Mouse (Mus musculus) hindbrain, embryonic 14.5 days (tissue): ENCODE data around the gene Tnfrsf18. TPM values are rescaled to one million over a fixed set of nuclear protein-coding genes. Genes with fewer than 3 reads are reported as not detected.
A peak's percentile ranks its signal among the peaks of the same experiment; 100 is the strongest.

Experiments used
- ATAC-seq: fragments of 200-750 bp; cut with Nextera tagmentation; 2 replicates; pipeline ENCODE4 v1.8.0; 2017; ENCODE audit warnings: moderate number of reproducible peaks, mild to moderate bottlenecking, moderate TSS enrichment, moderate library complexity; ENCODE audit not compliant: low FRiP score
- DNase-seq: peaks from one replicate; pipeline ENCODE4 v3.0.0-alpha.2; 2015; ENCODE audit warnings: low spot score
- H3K27ac ChIP-seq: fragments of 300-500 bp; sonication (generic); 2 replicates; pipeline ENCODE4 v1.5.1; 2014; ENCODE audit warnings: mild to moderate bottlenecking, moderate library complexity
- H3K27me3 ChIP-seq: fragments of 300-500 bp; sonication (generic); 2 replicates; pipeline ENCODE4 v1.6.1; 2014; ENCODE audit warnings: mild to moderate bottlenecking, low read length, mixed read lengths; ENCODE audit not compliant: control insufficient read depth, insufficient read depth
- H3K36me3 ChIP-seq: fragments of 300-500 bp; sonication (generic); replicated peaks from 2 replicates; pipeline ENCODE4 v1.6.1; 2014; ENCODE audit not compliant: control insufficient read depth, insufficient read depth
- H3K4me1 ChIP-seq: fragments of 300-500 bp; sonication (generic); replicated peaks from 2 replicates; pipeline ENCODE4 v1.6.1; 2014; ENCODE audit warnings: antibody characterized with exemption, low read length, mixed read lengths; ENCODE audit not compliant: control insufficient read depth, insufficient read depth
- H3K4me2 ChIP-seq: fragments of 300-500 bp; sonication (generic); replicated peaks from 2 replicates; pipeline ENCODE4 v1.6.1; 2014; ENCODE audit warnings: mild to moderate bottlenecking, moderate library complexity
- H3K4me3 ChIP-seq: fragments of 300-500 bp; sonication (generic); replicated peaks from 2 replicates; pipeline ENCODE4 v1.5.1; 2014; ENCODE audit warnings: mild to moderate bottlenecking, low read length
- H3K9ac ChIP-seq: fragments of 300-500 bp; sonication (generic); 2 replicates; pipeline ENCODE4 v1.6.1; 2014
- H3K9me3 ChIP-seq: fragments of 300-500 bp; sonication (generic); 2 replicates; pipeline ENCODE4 v1.6.1; 2016; ENCODE audit warnings: low read length; ENCODE audit not compliant: control insufficient read depth
- WGBS: fragments of 180-500 bp; shearing (Covaris S2); extraction: QIAGEN DNeasy Blood & Tissue Kit; methylation state at CpG from one replicate; pipeline ENCODE4 v1.1.7; 2014; 5-methylcytosine and 5-hydroxymethylcytosine counted together
- polyA plus RNA-seq: library from polyadenylated mRNA; unstranded; fragments of >200 nt; fragmentation: Nextera tagmentation; extraction: Ambion mirVana; gene quantifications from 2 replicates; pipeline ENCODE4 v1.2.1, GENCODE M21; 2014

The Tnfrsf18 gene
- polyA plus RNA-seq, 1 experiment from 2014 or later, result 1.9 TPM

DNA sequence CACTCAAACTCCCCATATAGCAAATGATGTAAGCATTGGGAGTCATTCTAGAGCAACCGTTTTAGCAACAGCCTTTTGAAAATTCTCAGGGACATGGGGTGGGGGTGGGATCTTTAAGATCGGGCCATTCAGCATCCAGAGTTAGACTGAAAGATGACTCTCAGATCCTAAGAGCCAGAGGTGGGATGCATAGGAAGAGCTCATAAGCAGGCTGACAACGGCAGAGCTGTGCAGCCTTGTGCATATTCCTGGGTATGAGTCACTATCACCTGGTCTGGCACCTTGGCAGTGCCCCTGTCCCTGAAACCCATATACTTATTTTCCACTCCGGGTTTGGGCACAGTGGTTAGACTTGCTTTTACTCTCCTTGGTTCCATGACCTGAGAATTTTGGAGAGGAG is 27.1 kb downstream of the Tnfrsf18 start:
- ATAC-seq, result no peak

DNA sequence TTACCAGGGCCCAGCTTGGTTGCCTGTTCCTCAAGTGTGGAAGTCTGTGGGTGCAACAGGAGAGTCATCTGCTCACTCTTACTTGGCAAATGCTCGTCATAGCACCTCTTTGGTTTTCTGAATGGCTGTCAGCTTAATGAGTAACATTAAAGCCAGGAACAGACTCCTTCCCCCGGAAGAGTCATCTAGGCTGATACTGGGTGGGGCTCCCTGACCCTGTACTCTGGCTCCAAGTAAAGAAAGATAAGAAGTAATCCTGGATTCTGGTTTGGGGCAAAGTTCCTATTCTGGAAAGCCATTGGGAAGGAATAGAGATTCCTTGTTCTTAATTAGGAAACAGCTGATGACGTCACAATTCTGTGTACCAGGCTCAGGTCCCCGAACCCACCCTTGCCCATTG is 28.2 kb downstream of the Tnfrsf18 start:
- H3K9me3 ChIP-seq, result no peaks in the 10 kb centered on the region
- no peak overlapping the region for H3K4me3 ChIP-seq
- DNase-seq, result no peak
- H3K4me2 ChIP-seq, result no peak overlapping the region
- no peaks in the 10 kb centered on the region for H3K27me3 ChIP-seq
- no peaks in the 10 kb centered on the region for H3K36me3 ChIP-seq
- WGBS, result 90% methylated on average over 4 of the region's 4 CpGs
- ATAC-seq, result no peak
- H3K9ac ChIP-seq, result no peak overlapping the region
- H3K27ac ChIP-seq, result no peak overlapping the region
- H3K4me1 ChIP-seq, result no peaks in the 10 kb centered on the region

More for the DNA sequence above, 27.1 kb downstream of the Tnfrsf18 start:
- H3K4me3 ChIP-seq, result no peak overlapping the region
- no peak overlapping the region for H3K27ac ChIP-seq
- H3K27me3 ChIP-seq, result no peaks in the 10 kb centered on the region
- WGBS, result 87% methylated on average over 4 of the region's 4 CpGs
- no peaks in the 10 kb centered on the region for H3K36me3 ChIP-seq
- no peaks in the 10 kb centered on the region for H3K9me3 ChIP-seq
- no peak overlapping the region for H3K4me2 ChIP-seq
- no peak for DNase-seq
- no peaks in the 10 kb centered on the region for H3K4me1 ChIP-seq
- no peak overlapping the region for H3K9ac ChIP-seq

DNA sequence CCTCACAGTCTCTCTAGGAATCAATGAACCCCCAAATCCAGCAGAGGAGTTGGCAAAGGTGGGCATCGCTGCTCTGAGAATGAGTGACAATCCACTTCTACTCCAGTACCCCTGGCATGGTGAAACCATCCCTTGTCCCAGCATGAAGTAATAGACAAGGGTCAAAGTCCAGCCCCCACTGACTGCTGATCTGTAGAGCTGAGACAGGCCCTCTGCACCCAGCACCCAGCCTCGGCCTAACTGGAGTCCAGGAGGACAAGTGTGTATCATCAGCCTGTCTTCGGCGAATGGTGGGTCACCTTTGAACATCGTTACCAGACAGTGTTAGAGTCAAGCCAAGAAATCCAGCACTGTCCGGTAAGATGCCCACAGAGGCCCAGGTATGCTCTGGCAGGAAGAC is 28.6 kb downstream of the Tnfrsf18 start:
- no peak for DNase-seq
- H3K9me3 ChIP-seq, result no peaks in the 10 kb centered on the region
- H3K4me2 ChIP-seq, result no peak overlapping the region
- 94% methylated on average over 6 of the region's 6 CpGs for WGBS
- H3K27ac ChIP-seq, result no peak overlapping the region
- no peaks in the 10 kb centered on the region for H3K4me1 ChIP-seq
- no peak for ATAC-seq
- H3K9ac ChIP-seq, result no peak overlapping the region
- H3K27me3 ChIP-seq, result no peaks in the 10 kb centered on the region
- H3K36me3 ChIP-seq, result no peaks in the 10 kb centered on the region
- H3K4me3 ChIP-seq, result no peak overlapping the region

DNA sequence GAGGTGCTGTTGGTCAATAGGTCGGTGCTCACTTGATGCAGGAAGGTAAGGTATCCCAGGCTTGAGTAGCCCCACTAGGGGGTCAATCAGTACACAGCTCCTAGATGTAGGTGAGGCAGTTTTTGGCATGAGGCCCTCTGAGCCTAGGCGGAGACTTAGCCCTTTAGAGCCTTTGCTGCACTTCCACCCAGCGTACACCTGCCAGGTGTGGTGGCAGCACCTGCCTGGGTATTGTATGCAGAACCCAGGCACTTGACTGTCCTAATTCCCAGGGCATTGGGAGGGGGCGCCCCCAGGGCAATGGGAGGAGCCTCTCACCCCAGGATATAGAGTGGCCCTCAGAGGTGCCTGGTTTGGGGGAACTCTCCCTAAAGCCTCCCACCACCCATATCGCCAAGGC is 29.2 kb downstream of the Tnfrsf18 start:
- Histone ChIP-seq H3K27me3 (no peaks in the 10 kb centered on the region), H3K4me1 (no peaks in the 10 kb centered on the region), H3K4me2 (no peak overlapping the region), H3K9ac (no peak overlapping the region), H3K36me3 (no peaks in the 10 kb centered on the region), H3K4me3 (no peak overlapping the region), H3K27ac (no peak overlapping the region), H3K9me3 (no peaks in the 10 kb centered on the region)
- ATAC-seq (no peak), DNase-seq (no peak)
- WGBS, result 95% methylated on average over 5 of the region's 5 CpGs

DNA sequence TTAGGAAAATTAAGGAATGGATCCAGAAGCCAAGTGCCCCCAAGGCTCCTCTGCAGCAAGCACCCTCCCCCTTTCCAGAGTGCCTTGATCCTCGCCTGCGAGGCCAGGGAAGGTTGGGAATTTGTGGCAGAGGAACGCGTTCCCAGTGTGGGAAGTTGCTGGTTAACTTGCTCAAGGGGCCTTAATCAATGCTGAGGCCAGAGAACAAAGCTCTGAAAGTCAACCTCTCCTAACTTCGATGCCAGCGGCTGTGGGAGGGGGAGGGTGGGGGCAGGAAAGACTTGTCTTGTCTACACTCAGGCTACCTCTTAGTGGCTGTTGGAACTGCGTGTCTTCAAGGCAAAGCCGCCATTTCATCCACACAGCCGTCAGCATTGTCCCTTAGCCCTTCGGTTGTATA is 31.7 kb downstream of the Tnfrsf18 start:
- no peaks in the 10 kb centered on the region for H3K4me1 ChIP-seq
- 66% methylated on average over 10 of the region's 10 CpGs for WGBS

DNA sequence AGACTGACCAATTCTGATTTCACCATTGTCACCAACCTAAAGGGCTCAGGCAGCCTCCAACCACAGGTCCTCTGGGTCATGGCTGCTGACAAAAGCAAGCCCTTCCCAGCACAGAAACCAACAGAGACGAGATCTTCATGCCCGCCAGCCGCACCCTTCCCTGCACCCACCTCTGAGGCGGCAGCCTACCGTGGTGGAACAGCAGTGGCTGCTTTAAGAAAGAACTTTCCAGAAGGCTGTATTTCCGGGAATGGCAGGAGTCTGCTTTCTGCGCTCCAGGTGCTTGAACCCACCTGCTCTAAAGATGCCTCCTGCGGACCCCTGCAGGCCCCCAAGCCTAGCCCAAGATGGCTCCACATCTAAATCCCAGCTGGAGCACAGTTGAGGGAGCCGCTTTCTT is 32.9 kb downstream of the Tnfrsf18 start:
- 79% methylated on average over 9 of the region's 9 CpGs for WGBS

More for the DNA sequence above, 31.7 kb downstream of the Tnfrsf18 start:
- H3K36me3 ChIP-seq, result no peaks in the 10 kb centered on the region
- ATAC-seq (no peak), DNase-seq (no peak)
- H3K4me3 ChIP-seq, result no peak overlapping the region
- no peak overlapping the region for H3K27ac ChIP-seq
- H3K9ac ChIP-seq, result no peak overlapping the region
- H3K4me2 ChIP-seq, result no peak overlapping the region
- H3K9me3 ChIP-seq, result no peaks in the 10 kb centered on the region
- no peaks in the 10 kb centered on the region for H3K27me3 ChIP-seq

DNA sequence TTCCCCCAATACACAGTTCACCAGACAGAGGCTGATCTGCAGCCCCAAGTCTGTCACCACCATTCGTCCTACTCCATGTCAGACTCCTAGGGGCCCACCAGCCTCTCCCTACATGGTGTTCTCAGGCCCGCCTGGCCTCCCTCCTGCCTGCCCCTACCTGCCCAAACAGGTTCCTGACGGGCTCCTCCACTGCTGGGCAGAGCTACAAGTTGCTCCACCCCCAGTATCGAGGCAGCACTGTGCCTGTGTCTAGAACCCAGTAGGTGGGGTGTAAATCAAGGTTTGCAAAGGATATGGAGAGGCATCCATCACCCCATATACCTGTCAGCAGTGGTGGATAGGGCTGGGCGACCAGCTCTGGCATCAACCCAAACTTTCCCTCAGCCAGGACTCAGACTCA is 33.3 kb downstream of the Tnfrsf18 start, which contains the start of gene Ttll10:
TSS of gene Ttll10 (minus strand) at position 154 of the 400 bp plus-strand sequence.
- 0 out of 2 replicates have a peak, but pooled peaks have one; percentile 17 for ATAC-seq
- no peak within 1 kb of the TSS for H3K9ac ChIP-seq
- no peaks in the 10 kb centered on the region for H3K27me3 ChIP-seq
- H3K27ac ChIP-seq, result no peak within 1 kb of the TSS
- no peak for DNase-seq
- H3K36me3 ChIP-seq, result no peaks in the 10 kb centered on the region
- H3K9me3 ChIP-seq, result no peaks in the 10 kb centered on the region
- no peak within 1 kb of the TSS for H3K4me2 ChIP-seq
- H3K4me3 ChIP-seq, result no peak within 1 kb of the TSS
- WGBS, result 46% methylated on average over 5 of the region's 5 CpGs
- H3K4me1 ChIP-seq, result peaks cover 8% of the 10 kb centered on the region; the same call in 1 of the 2 replicates

More for the DNA sequence above, 32.9 kb downstream of the Tnfrsf18 start:
- H3K4me3 ChIP-seq, result no peak overlapping the region
- no peaks in the 10 kb centered on the region for H3K9me3 ChIP-seq
- DNase-seq (no peak), ATAC-seq (no peak)
- no peaks in the 10 kb centered on the region for H3K27me3 ChIP-seq
- peaks cover 4% of the 10 kb centered on the region; the same call in 1 of the 2 replicates for H3K4me1 ChIP-seq
- H3K9ac ChIP-seq, result no peak overlapping the region
- H3K36me3 ChIP-seq, result no peaks in the 10 kb centered on the region
- H3K27ac ChIP-seq, result no peak overlapping the region
- H3K4me2 ChIP-seq, result no peak overlapping the region

DNA sequence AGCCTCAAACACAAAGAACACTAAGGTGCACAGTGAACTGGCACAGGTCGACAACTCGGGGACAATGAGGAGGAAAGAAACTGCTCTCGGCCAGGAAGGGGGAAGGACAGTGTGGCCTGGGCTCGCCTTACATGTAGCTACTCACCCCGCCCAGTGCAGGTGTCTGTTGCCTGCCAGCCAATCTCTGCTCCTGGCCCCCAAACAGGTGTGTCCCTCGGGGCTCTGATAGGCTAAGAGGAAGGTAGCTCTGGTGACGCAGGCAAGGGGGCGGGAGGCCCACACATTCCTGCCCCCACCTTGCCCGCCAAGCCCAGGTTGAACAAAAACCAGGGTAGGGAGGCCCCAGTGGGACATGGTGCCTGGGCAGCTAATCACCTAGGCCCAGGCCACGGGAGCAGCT is 33.7 kb downstream of the Tnfrsf18 start:
- Histone ChIP-seq H3K9ac (no peak overlapping the region), H3K9me3 (no peaks in the 10 kb centered on the region), H3K4me1 (peaks cover 8% of the 10 kb centered on the region; the same call in 1 of the 2 replicates), H3K27me3 (no peaks in the 10 kb centered on the region), H3K27ac (no peak overlapping the region), H3K4me2 (no peak overlapping the region), H3K36me3 (no peaks in the 10 kb centered on the region), H3K4me3 (no peak overlapping the region)
- ATAC-seq (peak; percentile 14; the same call in 1 of the 2 replicates), DNase-seq (no peak)
- 36% methylated on average over 10 of the region's 10 CpGs for WGBS

DNA sequence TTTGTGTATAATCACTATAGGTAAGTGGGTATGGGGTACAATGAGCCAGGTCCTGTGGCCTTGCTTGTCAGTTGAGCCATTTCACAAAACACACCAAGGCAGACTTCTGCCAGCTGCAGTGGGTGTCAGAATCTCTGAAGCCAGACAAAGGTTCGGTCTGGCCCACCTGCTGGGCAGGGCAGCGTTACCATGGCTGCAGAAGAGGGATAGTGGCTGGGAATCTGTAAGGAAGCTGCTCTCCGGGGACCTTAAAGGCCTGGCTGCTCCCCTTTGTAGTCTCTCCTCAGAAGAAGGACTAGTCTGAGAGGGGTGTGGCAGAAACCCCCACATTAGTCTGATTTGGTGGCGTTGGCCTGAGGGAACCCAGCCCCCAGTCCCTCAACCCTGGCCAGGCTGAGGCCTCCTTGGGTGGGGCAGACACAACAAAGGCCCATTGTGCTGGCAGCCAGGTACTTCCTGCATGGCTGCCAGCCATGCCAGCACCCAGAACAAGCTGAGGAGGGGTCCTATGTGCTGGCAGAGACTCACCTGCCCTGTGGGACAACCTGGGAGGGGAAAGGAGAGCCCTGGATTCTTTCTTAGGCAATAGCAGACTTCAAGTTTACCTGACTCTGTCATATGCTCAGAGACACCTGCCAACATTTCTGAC is 38.0 kb downstream of the Tnfrsf18 start:
- DNase-seq (no peak), ATAC-seq (no peak)
- Histone ChIP-seq H3K4me2 (no peak overlapping the region), H3K9ac (no peak overlapping the region), H3K36me3 (no peaks in the 10 kb centered on the region), H3K27me3 (no peaks in the 10 kb centered on the region), H3K9me3 (no peaks in the 10 kb centered on the region), H3K4me3 (no peak overlapping the region), H3K27ac (no peak overlapping the region), H3K4me1 (peaks cover 8% of the 10 kb centered on the region; the same call in 1 of the 2 replicates)
- 6% methylated on average over 4 of the region's 4 CpGs for WGBS
